Mouse (Mus musculus): ENCODE data around the gene Gm10697. TPM values are rescaled to one million over a fixed set of nuclear protein-coding genes. Genes with fewer than 3 reads are reported as not detected.
"Not testable (repeated sequence)": the region's sequence is repeated elsewhere in the genome, so short reads cannot be mapped to it uniquely, and the experiment has no call there.

The Gm10697 gene
- not detected in 2 replicates for polyA plus RNA-seq (2014; fragmentation: Nextera tagmentation; extraction: Ambion mirVana)

DNA sequence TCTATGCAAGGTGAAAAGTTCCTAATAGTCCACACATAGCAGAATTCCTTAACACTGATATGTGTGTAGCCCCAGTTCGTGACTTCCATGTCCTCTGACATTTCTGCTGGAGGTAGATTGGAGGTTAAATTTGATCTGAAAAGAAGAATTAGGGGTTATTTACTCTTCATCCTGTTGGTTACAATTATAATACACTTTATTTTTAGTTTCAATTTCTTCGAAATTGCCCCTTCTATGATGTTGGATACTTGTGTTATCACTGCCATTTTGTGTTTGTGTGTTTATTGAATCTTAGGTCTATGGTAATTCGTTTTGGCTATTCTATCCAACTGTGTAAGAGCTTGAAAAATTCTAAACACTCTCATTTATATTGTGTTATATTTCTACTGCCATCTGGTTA is at the start of gene Gm10697:
Gene Gm10697, minus strand, starts transcription at position 101 of the 400 bp plus-strand sequence.
- not testable (repeated sequence) for H3K9me3 ChIP-seq (ENCODE audit: control insufficient read depth, low read length); H3K27ac ChIP-seq (replicated peaks; ENCODE audit: low read depth, low read length); H3K9ac ChIP-seq (replicated peaks; ENCODE audit: low read length); H3K4me1 ChIP-seq (ENCODE audit: control insufficient read depth, insufficient read depth, low read length); H3K27me3 ChIP-seq (ENCODE audit: control insufficient read depth, insufficient read depth, low read length); H3K36me3 ChIP-seq (ENCODE audit: control insufficient read depth, insufficient read depth, low read length); ATAC-seq (ENCODE audit: low FRiP score, low TSS enrichment); H3K4me2 ChIP-seq (ENCODE audit: low read length); DNase-seq; H3K4me3 ChIP-seq (replicated peaks; ENCODE audit: low read depth, low read length)
- 80% methylated on average over 1 of the region's 3 CpGs for WGBS

DNA sequence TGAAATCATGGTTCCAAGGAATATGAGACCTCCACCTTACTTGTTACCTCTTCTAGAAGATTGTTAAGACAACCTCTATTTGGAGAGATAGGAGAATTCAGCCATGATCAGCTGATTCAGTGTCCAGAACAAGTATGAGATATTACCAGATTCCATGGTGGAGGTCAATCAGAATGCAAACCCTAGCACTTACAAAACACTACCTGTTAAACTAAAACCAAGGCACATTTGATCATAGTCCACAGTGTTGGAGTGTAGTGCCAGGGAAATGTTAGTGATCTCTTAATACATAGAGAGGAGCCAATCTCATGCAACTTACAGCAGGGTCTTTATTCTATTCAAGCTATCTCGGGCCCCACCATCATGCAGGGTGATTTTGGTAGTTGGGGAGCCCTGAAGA is 42.6 kb upstream of the Gm10697 start:
- H3K9me3 ChIP-seq (ENCODE audit: control insufficient read depth, low read length); H3K27ac ChIP-seq (replicated peaks; ENCODE audit: low read depth, low read length); H3K4me1 ChIP-seq (ENCODE audit: control insufficient read depth, insufficient read depth, low read length); H3K36me3 ChIP-seq (ENCODE audit: control insufficient read depth, insufficient read depth, low read length); H3K27me3 ChIP-seq (ENCODE audit: control insufficient read depth, insufficient read depth, low read length); H3K4me2 ChIP-seq (ENCODE audit: low read length); H3K4me3 ChIP-seq (replicated peaks; ENCODE audit: low read depth, low read length); DNase-seq; H3K9ac ChIP-seq (replicated peaks; ENCODE audit: low read length); ATAC-seq (ENCODE audit: low FRiP score, low TSS enrichment): not testable (repeated sequence)
- 64% methylated on average over 1 of the region's 1 CpGs for WGBS

DNA sequence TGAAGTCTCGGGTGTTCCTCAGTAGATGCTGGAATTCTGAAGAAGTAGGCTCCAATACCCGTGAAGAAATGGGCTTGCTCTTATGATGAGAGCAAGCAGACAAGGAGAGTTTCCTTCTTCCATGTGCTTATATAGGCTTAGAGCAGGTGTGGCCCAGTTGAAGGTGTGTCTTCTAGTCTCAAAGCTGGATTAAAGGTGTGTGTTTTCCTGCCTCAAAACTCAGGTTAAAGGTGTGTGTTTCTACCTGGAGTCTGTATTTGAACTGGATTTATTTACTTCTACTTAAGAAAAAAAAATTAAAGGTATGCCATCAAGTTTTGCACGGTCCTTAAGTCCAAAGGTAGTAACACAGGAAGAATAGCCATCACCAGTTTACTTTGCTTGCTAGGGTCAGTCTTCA is 17.7 kb downstream of the Gm10697 start, which contains the start of gene Gm9125:
Gene Gm9125, minus strand, starts transcription at position 101 of the 400 bp plus-strand sequence.
- H3K4me2 ChIP-seq (ENCODE audit: low read length); DNase-seq; H3K27me3 ChIP-seq (ENCODE audit: control insufficient read depth, insufficient read depth, low read length); ATAC-seq (ENCODE audit: low FRiP score, low TSS enrichment); H3K9me3 ChIP-seq (ENCODE audit: control insufficient read depth, low read length); H3K4me3 ChIP-seq (replicated peaks; ENCODE audit: low read depth, low read length); H3K36me3 ChIP-seq (ENCODE audit: control insufficient read depth, insufficient read depth, low read length); H3K9ac ChIP-seq (replicated peaks; ENCODE audit: low read length); H3K27ac ChIP-seq (replicated peaks; ENCODE audit: low read depth, low read length); H3K4me1 ChIP-seq (ENCODE audit: control insufficient read depth, insufficient read depth, low read length): not testable (repeated sequence)
- 90% methylated on average over 1 of the region's 3 CpGs for WGBS

DNA sequence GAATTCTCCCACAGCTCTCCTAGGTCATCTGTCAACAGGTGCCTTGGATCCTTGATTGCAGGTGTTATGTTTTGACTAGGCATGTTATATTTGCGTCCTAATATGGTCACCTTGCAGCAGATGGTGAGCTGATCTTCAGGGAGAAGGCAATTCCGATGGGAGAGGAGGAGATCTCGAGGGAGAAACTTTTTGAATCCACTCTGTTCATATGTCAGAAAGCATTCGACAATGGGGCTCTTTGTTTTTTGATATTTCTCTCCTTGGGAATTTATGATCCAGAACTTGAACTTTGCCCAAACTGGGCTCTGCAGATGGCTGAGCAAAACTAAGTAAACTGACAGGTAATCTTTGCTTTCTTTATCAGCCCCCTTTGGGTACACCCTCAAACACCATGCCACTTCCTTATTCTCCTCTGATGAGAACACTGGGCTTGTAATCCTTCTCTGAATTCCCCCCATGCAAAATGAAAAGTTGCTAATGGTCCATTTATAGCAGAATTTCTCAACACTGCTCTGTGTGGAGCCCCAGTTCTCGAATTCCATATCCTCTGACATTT is 22.8 kb downstream of the Gm10697 start:
- not testable (repeated sequence) for H3K27ac ChIP-seq (replicated peaks; ENCODE audit: low read depth, low read length); H3K4me2 ChIP-seq (ENCODE audit: low read length); H3K4me3 ChIP-seq (replicated peaks; ENCODE audit: low read depth, low read length); H3K9me3 ChIP-seq (ENCODE audit: control insufficient read depth, low read length); H3K4me1 ChIP-seq (ENCODE audit: control insufficient read depth, insufficient read depth, low read length); H3K36me3 ChIP-seq (ENCODE audit: control insufficient read depth, insufficient read depth, low read length); H3K27me3 ChIP-seq (ENCODE audit: control insufficient read depth, insufficient read depth, low read length); H3K9ac ChIP-seq (replicated peaks; ENCODE audit: low read length); ATAC-seq (ENCODE audit: low FRiP score, low TSS enrichment); DNase-seq
- no CpG with 5 or more reads among the region's 5 CpGs for WGBS

DNA sequence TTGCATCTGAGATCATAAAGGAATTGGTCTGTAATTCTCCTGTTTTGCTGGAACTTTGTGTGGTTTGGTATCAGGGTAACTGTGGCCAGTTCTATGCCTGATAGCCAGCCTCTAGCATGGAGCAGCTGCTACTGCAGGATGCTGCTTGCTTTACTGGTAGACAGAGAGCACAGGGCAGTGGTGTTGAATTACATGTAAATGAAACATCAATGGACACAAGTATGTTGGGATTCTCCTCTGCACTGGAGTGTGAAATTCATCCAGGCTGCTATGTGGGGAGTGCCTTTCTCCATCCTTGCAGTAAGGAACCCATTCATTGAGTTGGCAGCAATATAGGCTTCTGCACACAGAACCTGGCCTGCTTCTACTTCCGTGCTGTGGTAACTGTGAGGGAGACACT is 34.2 kb downstream of the Gm10697 start:
- not testable (repeated sequence) for H3K36me3 ChIP-seq (ENCODE audit: control insufficient read depth, insufficient read depth, low read length); H3K4me1 ChIP-seq (ENCODE audit: control insufficient read depth, insufficient read depth, low read length); H3K27me3 ChIP-seq (ENCODE audit: control insufficient read depth, insufficient read depth, low read length); DNase-seq; H3K27ac ChIP-seq (replicated peaks; ENCODE audit: low read depth, low read length); H3K4me2 ChIP-seq (ENCODE audit: low read length); H3K9me3 ChIP-seq (ENCODE audit: control insufficient read depth, low read length); H3K4me3 ChIP-seq (replicated peaks; ENCODE audit: low read depth, low read length); H3K9ac ChIP-seq (replicated peaks; ENCODE audit: low read length); ATAC-seq (ENCODE audit: low FRiP score, low TSS enrichment)
- 90% methylated on average over 1 of the region's 1 CpGs for WGBS

DNA sequence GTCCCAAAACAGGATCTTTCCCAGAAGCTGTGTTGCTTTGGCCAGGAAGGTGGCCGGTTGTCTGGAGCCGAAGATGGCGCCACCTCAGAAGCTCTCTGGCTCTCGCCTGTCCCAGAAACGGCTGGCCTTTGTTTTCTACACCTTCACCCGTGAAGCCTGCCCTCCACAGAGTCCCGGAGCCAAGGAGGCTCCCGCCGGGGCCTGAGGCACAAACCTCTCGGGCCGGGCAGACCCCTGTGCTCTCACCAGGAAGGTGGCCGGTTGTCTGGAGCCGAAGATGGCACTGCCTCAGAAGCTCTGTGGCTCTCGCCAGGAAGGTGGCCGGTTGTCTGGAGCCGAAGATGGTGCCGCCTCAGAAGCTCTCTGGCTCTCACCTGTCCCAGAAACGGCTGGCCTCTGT is 38.0 kb downstream of the Gm10697 start:
- DNase-seq; H3K9me3 ChIP-seq (ENCODE audit: control insufficient read depth, low read length); H3K4me1 ChIP-seq (ENCODE audit: control insufficient read depth, insufficient read depth, low read length); ATAC-seq (ENCODE audit: low FRiP score, low TSS enrichment); H3K9ac ChIP-seq (replicated peaks; ENCODE audit: low read length); H3K36me3 ChIP-seq (ENCODE audit: control insufficient read depth, insufficient read depth, low read length); H3K27me3 ChIP-seq (ENCODE audit: control insufficient read depth, insufficient read depth, low read length); H3K4me3 ChIP-seq (replicated peaks; ENCODE audit: low read depth, low read length); H3K4me2 ChIP-seq (ENCODE audit: low read length); H3K27ac ChIP-seq (replicated peaks; ENCODE audit: low read depth, low read length): not testable (repeated sequence)
- WGBS = 90% methylated on average over 17 of the region's 18 CpGs

Other genes starting within 250 kb of the Gm10697 start
- gene Tdpoz3, start 246.6 kb downstream of the Gm10697 start, polyA plus RNA-seq (2014; fragmentation: Nextera tagmentation; extraction: Ambion mirVana) = not detected in 2 replicates
- not detected in 2 replicates for gene Gm9117, start 129.1 kb downstream of the Gm10697 start, polyA plus RNA-seq (2014; fragmentation: Nextera tagmentation; extraction: Ambion mirVana)
- not detected in 2 replicates for gene Tdpoz5, start 111.3 kb downstream of the Gm10697 start, polyA plus RNA-seq (2014; fragmentation: Nextera tagmentation; extraction: Ambion mirVana)
- gene Gm9125, start 17.8 kb downstream of the Gm10697 start, polyA plus RNA-seq (2014; fragmentation: Nextera tagmentation; extraction: Ambion mirVana) = not detected in 2 replicates
- gene Gm10696, start 105.5 kb upstream of the Gm10697 start, polyA plus RNA-seq (2014; fragmentation: Nextera tagmentation; extraction: Ambion mirVana) = not detected in 2 replicates
- not detected in 2 replicates for gene Gm5286, start 124.1 kb upstream of the Gm10697 start, polyA plus RNA-seq (2014; fragmentation: Nextera tagmentation; extraction: Ambion mirVana)
- gene Gm4778, start 191.4 kb upstream of the Gm10697 start, polyA plus RNA-seq (2014; fragmentation: Nextera tagmentation; extraction: Ambion mirVana) = not detected in 2 replicates
- gene Them4, start 237.4 kb upstream of the Gm10697 start, polyA plus RNA-seq (2014; fragmentation: Nextera tagmentation; extraction: Ambion mirVana) = 57.5 and 59.7 TPM in 2 replicates

Data from midbrain, embryonic 14.5 days (tissue).